Mouse (Mus musculus) embryonic facial prominence, embryonic 13.5 days (tissue): ENCODE data around the gene Aldh1a3. TPM values are rescaled to one million over a fixed set of nuclear protein-coding genes. Genes with fewer than 3 reads are reported as not detected.

Source experiments
- ATAC-seq: fragments of 200-750 bp; cut with Nextera tagmentation; 2 replicates; pipeline ENCODE4 v1.8.0; 2017; ENCODE audit warnings: low read depth; ENCODE audit not compliant: insufficient number of reproducible peaks, insufficient read depth, low FRiP score, low TSS enrichment
- H3K27ac ChIP-seq: fragments of 300-500 bp; sonication (generic); 2 replicates; pipeline ENCODE4 v1.5.1; 2015; ENCODE audit warnings: moderate library complexity, mild to moderate bottlenecking, inconsistent platforms
- H3K27me3 ChIP-seq: fragments of 300-500 bp; sonication (generic); 2 replicates; pipeline ENCODE4 v1.6.1; 2015; ENCODE audit warnings: mild to moderate bottlenecking, inconsistent platforms
- H3K36me3 ChIP-seq: fragments of 300-500 bp; sonication (generic); 2 replicates; pipeline ENCODE4 v1.6.1; 2015; ENCODE audit warnings: mild to moderate bottlenecking, inconsistent platforms
- H3K4me1 ChIP-seq: fragments of 300-500 bp; sonication (generic); 2 replicates; pipeline ENCODE4 v1.6.1; 2015; ENCODE audit warnings: inconsistent platforms
- H3K4me2 ChIP-seq: fragments of 300-500 bp; sonication (generic); 2 replicates; pipeline ENCODE4 v1.6.1; 2015; ENCODE audit warnings: moderate library complexity, mild to moderate bottlenecking, inconsistent platforms
- H3K4me3 ChIP-seq: fragments of 300-500 bp; sonication (generic); 2 replicates; pipeline ENCODE4 v1.5.1; 2015; ENCODE audit warnings: mild to moderate bottlenecking, inconsistent platforms
- H3K9ac ChIP-seq: fragments of 300-500 bp; sonication (generic); 2 replicates; pipeline ENCODE4 v1.6.1; 2015; ENCODE audit warnings: mild to moderate bottlenecking, inconsistent platforms
- H3K9me3 ChIP-seq: fragments of 300-500 bp; sonication (generic); 2 replicates; pipeline ENCODE4 v1.6.1; 2016; ENCODE audit warnings: inconsistent platforms
- WGBS: fragments of 180-500 bp; shearing (Covaris S2); methylation state at CpG from one replicate; pipeline ENCODE4 v1.1.7; 2015; ENCODE audit warnings: mixed read lengths; 5-methylcytosine and 5-hydroxymethylcytosine counted together
- polyA plus RNA-seq: library from polyadenylated mRNA; unstranded; fragments of >200 nt; fragmentation: Nextera tagmentation; extraction: Ambion mirVana; gene quantifications from 2 replicates; pipeline ENCODE4 v1.2.1, GENCODE M21; 2015

Aldh1a3 gene
- polyA plus RNA-seq, 1 experiment from 2014 or later: 17.3 TPM

DNA sequence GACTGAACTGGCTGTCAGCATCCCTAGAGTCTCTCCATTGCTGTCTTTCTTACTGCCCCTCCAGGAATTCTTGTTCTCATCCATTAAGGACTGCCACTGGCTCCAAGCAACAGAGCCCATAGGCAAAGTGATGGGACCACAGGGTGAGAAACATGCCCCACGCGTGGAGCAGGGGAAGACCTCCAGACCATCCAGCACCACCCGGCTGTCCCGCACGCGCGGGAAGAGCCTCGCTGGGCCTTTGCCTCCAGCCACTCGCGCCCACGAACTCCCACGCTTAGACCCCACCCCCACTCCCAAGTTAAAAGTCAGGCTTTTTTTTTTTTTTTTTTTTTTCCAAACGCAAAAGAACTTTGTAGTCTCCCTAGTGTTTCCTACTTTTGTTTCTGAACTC, 39.9 kb downstream of the Aldh1a3 start:
- Histone ChIP-seq H3K36me3 (no peaks in the 10 kb centered on the region), H3K4me1 (peaks cover 31% of the 10 kb centered on the region), H3K9me3 (no peaks in the 10 kb centered on the region), H3K27me3 (no peaks in the 10 kb centered on the region), H3K4me2 (peak overlapping the region; percentile 93), H3K4me3 (peak overlapping the region; percentile 70), H3K9ac (peak overlapping the region; percentile 92), H3K27ac (peak overlapping the region; percentile 76)
- 1% methylated on average over 13 of the region's 13 CpGs for WGBS
- ATAC-seq: no peak; the same call in 1 of the 2 replicates

DNA sequence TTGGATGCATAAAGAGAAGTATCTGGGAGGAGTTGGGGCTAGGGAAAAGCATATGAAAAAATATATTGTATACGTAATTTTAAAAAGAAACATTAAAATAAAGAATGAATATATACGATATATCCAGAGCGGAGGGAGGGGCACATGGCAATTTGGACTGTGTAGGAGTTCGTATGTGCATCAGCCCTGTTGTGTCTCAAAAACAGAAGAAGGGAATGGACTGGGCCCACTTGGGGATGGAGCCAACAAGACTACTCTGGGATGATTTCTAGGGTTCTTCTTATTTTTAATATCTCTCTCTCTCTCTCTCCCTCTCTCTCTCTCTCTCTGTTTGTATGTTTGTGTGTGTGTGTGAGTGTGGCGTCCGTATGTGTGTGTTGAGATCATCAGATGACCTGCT, 40.9 kb downstream of the Aldh1a3 start:
- Histone ChIP-seq H3K9ac (no peak overlapping the region), H3K27ac (no peak overlapping the region), H3K9me3 (no peaks in the 10 kb centered on the region), H3K4me3 (no peak overlapping the region), H3K4me2 (0 out of 2 replicates have a peak overlapping the region, but pooled peaks have one; percentile 93), H3K4me1 (peaks cover 23% of the 10 kb centered on the region), H3K36me3 (no peaks in the 10 kb centered on the region), H3K27me3 (no peaks in the 10 kb centered on the region)
- no peak for ATAC-seq
- WGBS: 94% methylated on average over 6 of the region's 6 CpGs

DNA sequence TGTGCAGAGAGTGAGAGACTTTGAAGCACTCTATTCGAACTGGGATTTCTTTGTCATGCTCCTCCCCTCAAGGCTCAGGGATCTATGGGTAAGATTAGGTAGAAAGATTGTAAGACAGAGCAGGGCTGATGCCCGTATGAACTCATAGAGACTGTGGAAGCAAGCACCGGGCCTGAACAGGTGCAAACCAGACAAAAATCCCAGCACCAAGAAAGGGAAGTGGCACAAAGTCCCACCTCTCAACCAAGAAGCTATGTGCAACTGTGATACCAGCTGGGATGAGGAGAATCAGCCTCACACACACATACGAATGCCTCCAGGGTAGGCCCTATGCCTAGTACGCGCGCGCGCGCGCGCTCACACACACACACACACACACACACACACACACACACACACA, 41.5 kb downstream of the Aldh1a3 start:
- no peak overlapping the region for H3K4me2 ChIP-seq
- 89% methylated on average over 4 of the region's 12 CpGs for WGBS
- H3K9me3 ChIP-seq: no peaks in the 10 kb centered on the region
- no peaks in the 10 kb centered on the region for H3K27me3 ChIP-seq
- no peak overlapping the region for H3K27ac ChIP-seq
- no peak for ATAC-seq
- no peak overlapping the region for H3K9ac ChIP-seq
- peaks cover 21% of the 10 kb centered on the region; the same call in 1 of the 2 replicates for H3K4me1 ChIP-seq
- no peaks in the 10 kb centered on the region for H3K36me3 ChIP-seq
- H3K4me3 ChIP-seq: no peak overlapping the region

DNA sequence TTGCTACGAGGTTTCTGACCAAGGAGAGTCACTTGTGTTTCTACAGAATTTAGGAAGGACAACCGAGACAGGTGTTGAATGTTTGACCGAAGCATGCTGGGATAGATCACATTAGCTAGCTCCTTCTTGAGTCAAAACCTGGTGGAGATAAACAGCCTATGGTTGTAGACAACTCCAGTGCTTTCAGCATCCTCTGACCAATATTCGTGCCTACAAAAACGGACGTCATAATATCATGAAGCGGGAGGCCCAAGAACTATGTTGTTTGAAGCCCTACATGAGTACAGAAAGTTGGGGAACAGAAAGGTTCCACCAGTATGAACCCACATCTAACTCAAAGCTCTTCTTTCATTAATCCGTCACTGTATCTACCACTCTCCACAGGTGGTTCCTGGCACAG, 42.4 kb downstream of the Aldh1a3 start:
- WGBS: 92% methylated on average over 8 of the region's 8 CpGs

DNA sequence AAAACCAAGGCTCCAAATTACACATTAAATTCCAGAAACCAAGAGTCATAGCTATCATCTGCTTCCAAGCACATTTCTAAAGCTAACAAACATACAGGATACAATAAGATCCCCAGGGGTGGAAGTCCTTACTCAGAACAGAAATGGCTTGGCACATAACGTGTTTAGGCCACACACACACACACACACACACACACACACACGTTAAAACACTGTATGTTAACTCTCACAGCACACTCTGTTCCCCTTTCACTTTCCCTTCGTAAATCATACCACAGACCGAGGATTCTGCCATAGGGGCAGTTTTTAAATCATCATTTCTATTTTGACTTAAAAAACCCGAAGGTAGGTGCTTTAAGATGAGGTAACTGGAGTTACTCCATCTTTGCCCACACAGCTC, 43.1 kb downstream of the Aldh1a3 start:
- 66% methylated on average over 5 of the region's 5 CpGs for whole genome bisulfite sequencing
- no peaks in the 10 kb centered on the region for H3K27me3 ChIP-seq
- no peaks in the 10 kb centered on the region for H3K9me3 ChIP-seq
- H3K27ac ChIP-seq: no peak overlapping the region
- H3K4me1 ChIP-seq: peaks cover 21% of the 10 kb centered on the region; the same call in 1 of the 2 replicates
- no peak overlapping the region for H3K4me2 ChIP-seq
- H3K4me3 ChIP-seq: no peak overlapping the region
- H3K36me3 ChIP-seq: no peaks in the 10 kb centered on the region
- no peak overlapping the region for H3K9ac ChIP-seq
- ATAC-seq: no peak

More for the DNA sequence above, 42.4 kb downstream of the Aldh1a3 start:
- ATAC-seq: no peak
- Histone ChIP-seq H3K4me3 (no peak overlapping the region), H3K9me3 (no peaks in the 10 kb centered on the region), H3K27ac (no peak overlapping the region), H3K27me3 (no peaks in the 10 kb centered on the region), H3K4me1 (peaks cover 21% of the 10 kb centered on the region; the same call in 1 of the 2 replicates), H3K4me2 (no peak overlapping the region), H3K9ac (no peak overlapping the region), H3K36me3 (no peaks in the 10 kb centered on the region)

DNA sequence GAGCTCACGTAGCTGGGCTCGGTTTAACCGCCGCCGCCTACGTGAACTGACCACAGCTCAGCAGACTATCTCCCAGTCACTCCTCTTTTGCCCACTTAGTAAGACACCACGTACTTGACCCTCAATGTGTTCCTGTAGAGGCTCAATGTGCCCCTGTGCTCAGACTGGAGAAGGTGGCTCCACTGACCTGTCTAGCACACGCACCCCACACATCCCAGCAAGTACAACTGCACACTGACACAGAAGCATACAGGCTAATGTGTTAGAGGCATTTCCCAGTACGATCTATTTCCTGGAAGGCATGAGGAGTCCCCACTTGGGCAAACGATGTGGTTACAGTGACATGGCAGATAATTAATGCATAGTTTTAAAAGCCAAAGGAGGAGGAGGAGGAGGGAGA, 50.8 kb downstream of the Aldh1a3 start:
- ATAC-seq: no peak
- no peak overlapping the region for H3K9ac ChIP-seq
- H3K27ac ChIP-seq: peak overlapping the region; percentile 49
- no peak overlapping the region for H3K4me3 ChIP-seq
- no peaks in the 10 kb centered on the region for H3K36me3 ChIP-seq
- no peaks in the 10 kb centered on the region for H3K27me3 ChIP-seq
- WGBS: 79% methylated on average over 10 of the region's 10 CpGs
- peak overlapping the region; percentile 12 for H3K4me2 ChIP-seq
- peaks cover 9% of the 10 kb centered on the region for H3K4me1 ChIP-seq
- no peaks in the 10 kb centered on the region for H3K9me3 ChIP-seq

DNA sequence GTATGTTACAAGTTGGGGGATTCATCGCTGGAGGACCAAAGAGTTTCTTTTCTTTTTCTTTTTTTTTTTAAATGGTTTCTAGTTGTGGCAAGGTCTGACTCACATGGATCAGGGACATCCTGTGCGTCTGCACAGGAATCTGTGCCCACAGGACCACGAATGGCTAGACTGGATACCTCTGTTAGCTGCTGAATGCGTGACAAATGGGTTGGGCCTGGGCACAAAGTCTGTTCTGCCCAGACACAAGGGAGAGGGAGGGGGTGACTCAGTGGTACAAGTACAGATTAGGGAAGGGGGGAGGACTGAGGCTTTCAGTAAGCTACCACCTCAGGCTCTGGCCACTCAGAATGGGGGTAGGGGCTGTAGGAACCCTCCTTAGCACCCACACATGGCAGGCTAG, 51.6 kb downstream of the Aldh1a3 start:
- no peak overlapping the region for H3K9ac ChIP-seq
- no peak overlapping the region for H3K4me3 ChIP-seq
- no peak for ATAC-seq
- no peaks in the 10 kb centered on the region for H3K36me3 ChIP-seq
- peaks cover 11% of the 10 kb centered on the region for H3K4me1 ChIP-seq
- H3K27ac ChIP-seq: peak overlapping the region; percentile 49; the same call in 1 of the 2 replicates
- H3K4me2 ChIP-seq: 0 out of 2 replicates have a peak overlapping the region, but pooled peaks have one; percentile 12
- H3K9me3 ChIP-seq: no peaks in the 10 kb centered on the region
- no peaks in the 10 kb centered on the region for H3K27me3 ChIP-seq
- 64% methylated on average over 4 of the region's 4 CpGs for WGBS

DNA sequence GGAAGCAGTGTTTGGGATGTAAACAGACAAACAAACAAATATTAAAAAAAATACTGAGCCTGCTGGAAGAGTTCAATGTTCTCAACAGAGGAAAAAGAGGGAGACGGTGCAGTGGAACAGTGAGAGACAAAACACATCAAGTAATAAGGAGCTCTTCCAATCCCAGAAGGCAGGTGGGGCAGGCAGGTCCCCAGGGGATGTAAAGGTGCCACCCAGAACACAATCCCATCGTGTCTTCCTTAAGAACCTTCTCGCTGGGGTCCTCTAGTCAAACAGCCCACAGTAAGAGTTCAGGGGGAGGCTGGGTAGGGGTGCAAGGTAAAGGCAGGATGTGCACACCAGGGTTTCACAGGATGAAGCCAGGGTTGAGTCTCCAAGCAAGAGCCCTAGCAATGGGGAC, 53.9 kb downstream of the Aldh1a3 start:
- Histone ChIP-seq H3K4me1 (peaks cover 14% of the 10 kb centered on the region), H3K4me3 (no peak overlapping the region), H3K4me2 (no peak overlapping the region), H3K27ac (no peak overlapping the region), H3K27me3 (no peaks in the 10 kb centered on the region), H3K9ac (no peak overlapping the region), H3K9me3 (no peaks in the 10 kb centered on the region), H3K36me3 (no peaks in the 10 kb centered on the region)
- ATAC-seq: no peak
- 78% methylated on average over 3 of the region's 3 CpGs for WGBS

DNA sequence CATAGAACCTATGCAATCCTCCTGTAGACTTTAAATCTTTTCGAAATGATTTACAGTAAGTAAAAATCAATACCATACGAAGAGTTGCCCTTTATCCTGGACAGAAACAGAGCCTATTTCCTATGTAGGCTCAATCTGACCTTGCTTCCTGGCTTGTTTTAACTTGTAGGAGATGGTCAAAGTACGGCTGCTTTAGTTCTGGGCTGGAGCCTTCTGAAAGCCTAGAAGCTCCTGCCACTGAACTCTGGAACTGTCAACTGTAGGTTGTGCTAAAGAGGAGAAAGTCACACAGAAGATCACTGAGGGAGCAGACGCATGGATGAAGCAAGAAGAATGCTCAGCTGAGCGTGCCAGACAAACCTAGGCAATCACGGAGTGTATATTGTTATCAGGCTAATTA, 56.3 kb downstream of the Aldh1a3 start:
- Histone ChIP-seq H3K4me3 (no peak overlapping the region), H3K4me2 (no peak overlapping the region), H3K27me3 (no peaks in the 10 kb centered on the region), H3K36me3 (no peaks in the 10 kb centered on the region), H3K27ac (no peak overlapping the region), H3K9ac (no peak overlapping the region), H3K9me3 (no peaks in the 10 kb centered on the region), H3K4me1 (peaks cover 10% of the 10 kb centered on the region)
- 81% methylated on average over 6 of the region's 6 CpGs for WGBS
- ATAC-seq: no peak

DNA sequence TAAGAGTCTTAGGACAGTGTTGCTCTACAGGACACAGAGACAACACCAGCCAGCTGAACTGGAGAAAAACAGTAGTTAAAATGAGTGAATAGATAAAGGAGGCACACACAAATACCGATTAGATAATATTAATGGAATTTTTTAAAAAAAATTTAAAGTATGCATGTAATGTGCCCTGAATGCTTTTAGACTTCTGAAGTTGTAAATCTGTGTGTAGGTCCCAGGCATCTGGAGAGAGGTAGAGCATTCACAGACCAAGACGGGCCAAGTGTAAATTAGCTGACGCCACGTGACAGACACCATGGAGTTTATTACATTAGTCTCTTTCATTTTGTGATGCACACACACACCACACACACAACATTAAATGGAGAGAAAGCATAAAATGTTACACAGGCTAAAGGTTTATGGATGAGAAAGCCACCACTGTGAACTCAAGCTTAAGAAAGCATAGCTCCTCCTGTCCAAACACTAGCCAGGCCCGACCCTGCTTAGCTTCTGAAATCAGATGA, 57.3 kb downstream of the Aldh1a3 start:
- no peaks in the 10 kb centered on the region for H3K36me3 ChIP-seq
- H3K4me2 ChIP-seq: no peak overlapping the region
- H3K9ac ChIP-seq: no peak overlapping the region
- H3K4me3 ChIP-seq: no peak overlapping the region
- peaks cover 12% of the 10 kb centered on the region for H3K4me1 ChIP-seq
- H3K27ac ChIP-seq: no peak overlapping the region; the same call in 1 of the 2 replicates
- no peaks in the 10 kb centered on the region for H3K9me3 ChIP-seq
- H3K27me3 ChIP-seq: no peaks in the 10 kb centered on the region
- no peak for ATAC-seq
- 64% methylated on average over 5 of the region's 5 CpGs for WGBS

DNA sequence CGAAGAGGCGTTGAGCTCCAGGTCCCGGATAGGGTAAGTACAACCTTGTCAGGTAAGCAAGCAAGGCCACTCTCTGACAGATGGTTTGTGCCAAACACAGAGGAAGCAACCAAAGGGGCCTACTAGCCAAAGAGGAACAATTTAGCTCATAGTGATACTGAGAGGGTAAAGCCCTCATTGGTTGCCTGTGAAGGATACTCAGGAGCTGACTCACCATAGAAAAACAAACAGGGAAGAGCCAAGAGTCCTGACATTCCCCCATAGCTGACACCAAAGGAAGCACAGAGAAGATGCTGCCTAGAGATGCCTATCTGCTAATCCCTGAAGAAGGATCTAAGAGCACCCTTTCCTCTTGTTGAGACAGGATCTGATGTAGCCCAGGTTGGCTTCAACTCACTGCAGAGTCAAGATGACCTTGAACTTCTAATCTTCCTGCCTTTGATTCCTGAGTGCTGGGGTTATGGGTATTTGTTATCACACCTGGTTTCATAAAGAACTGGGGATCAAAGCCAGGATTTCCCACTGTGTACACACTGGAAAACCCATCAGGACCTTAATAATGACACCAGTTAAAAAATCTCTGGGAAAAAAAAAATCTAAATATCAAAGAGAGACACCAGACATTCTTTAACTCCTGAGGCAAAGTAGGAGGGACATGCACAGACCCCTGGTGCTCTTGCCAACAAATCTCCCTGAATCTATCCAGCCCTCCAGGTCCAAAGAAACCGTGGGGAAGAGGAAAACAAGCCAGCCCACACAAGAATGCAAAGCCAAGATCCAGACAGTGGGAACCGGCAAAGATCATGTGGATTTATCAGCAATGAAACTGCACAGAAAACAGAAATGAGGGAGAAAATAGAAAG, 58.0 kb downstream of the Aldh1a3 start:
- Histone ChIP-seq H3K4me3 (no peak overlapping the region), H3K9ac (no peak overlapping the region), H3K27ac (no peak overlapping the region), H3K4me1 (peaks cover 12% of the 10 kb centered on the region), H3K9me3 (no peaks in the 10 kb centered on the region), H3K27me3 (no peaks in the 10 kb centered on the region), H3K4me2 (no peak overlapping the region), H3K36me3 (no peaks in the 10 kb centered on the region)
- WGBS: 73% methylated on average over 5 of the region's 5 CpGs
- ATAC-seq: no peak

DNA sequence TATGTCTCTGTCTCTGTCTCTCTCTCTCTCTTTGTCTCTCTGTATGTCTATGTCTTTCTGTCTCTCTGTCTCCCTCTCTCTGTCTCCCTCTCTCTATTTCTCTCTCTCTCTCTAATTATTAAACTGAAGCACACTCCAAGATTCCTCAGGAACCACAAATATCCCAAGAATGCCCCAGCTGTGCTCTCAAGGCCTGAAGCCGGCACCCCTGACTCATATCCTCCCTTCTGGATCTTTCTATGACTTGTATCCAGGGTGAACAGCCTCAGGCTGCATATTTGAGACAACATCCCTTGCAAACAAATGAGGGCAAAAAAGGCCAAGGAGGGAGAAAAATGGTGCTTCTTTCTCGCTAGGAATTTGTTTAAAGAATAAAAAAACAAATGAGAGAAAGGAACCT, 61.4 kb downstream of the Aldh1a3 start, which contains the start of gene Gm10974:
TSS of gene Gm10974 (plus strand) at position 2 of the 400 bp plus-strand sequence.
- Histone ChIP-seq H3K9ac (no peak within 1 kb of the TSS), H3K27ac (0 out of 2 replicates have a peak within 1 kb of the TSS, but pooled peaks have one; percentile 17), H3K4me2 (no peak within 1 kb of the TSS), H3K4me1 (peaks cover 10% of the 10 kb centered on the region), H3K36me3 (0 out of 2 replicates have a peak, but pooled peaks cover 4% of the 10 kb centered on the region), H3K27me3 (no peaks in the 10 kb centered on the region), H3K9me3 (peaks cover 12% of the 10 kb centered on the region), H3K4me3 (no peak within 1 kb of the TSS)
- no peak for ATAC-seq
- 17% methylated on average over 2 of the region's 2 CpGs for WGBS
